Mouse (Mus musculus) stomach, embryonic 14.5 days (tissue): ENCODE measurements around the gene C1rl. TPM values are rescaled to one million over a fixed set of nuclear protein-coding genes. Genes with fewer than 3 reads are reported as not detected.
"Not testable (repeated sequence)": the region's sequence is repeated elsewhere in the genome, so short reads cannot be mapped to it uniquely, and the experiment has no call there.

ENCODE experiments used
- ATAC-seq: fragments of 200-750 bp; cut with Nextera tagmentation; 2 replicates; pipeline ENCODE4 v1.8.0; 2017; ENCODE audit warnings: low read depth, moderate TSS enrichment; ENCODE audit not compliant: insufficient number of reproducible peaks, insufficient read depth, low FRiP score
- H3K27ac ChIP-seq: fragments of 300-500 bp; sonication (generic); 2 replicates; pipeline ENCODE4 v1.5.1; 2014; ENCODE audit warnings: mild to moderate bottlenecking, low read length, moderate library complexity, mixed read lengths
- H3K27me3 ChIP-seq: fragments of 300-500 bp; sonication (generic); 2 replicates; pipeline ENCODE4 v1.6.1; 2014; ENCODE audit warnings: low read length, control low read depth, mixed read lengths; ENCODE audit not compliant: control insufficient read depth, insufficient read depth
- H3K36me3 ChIP-seq: fragments of 300-500 bp; sonication (generic); 2 replicates; pipeline ENCODE4 v1.6.1; 2014; ENCODE audit warnings: mild to moderate bottlenecking, control low read depth, low read length, moderate library complexity, mixed read lengths; ENCODE audit not compliant: control insufficient read depth, insufficient read depth
- H3K4me1 ChIP-seq: fragments of 300-500 bp; sonication (generic); 2 replicates; pipeline ENCODE4 v1.6.1; 2014; ENCODE audit warnings: low read length, control low read depth, mixed read lengths; ENCODE audit not compliant: control insufficient read depth, insufficient read depth
- H3K4me2 ChIP-seq: fragments of 300-500 bp; sonication (generic); replicated peaks from 2 replicates; pipeline ENCODE4 v1.6.1; 2014; ENCODE audit warnings: low read depth, low read length, control low read depth
- H3K4me3 ChIP-seq: fragments of 300-500 bp; sonication (generic); 2 replicates; pipeline ENCODE4 v1.5.1; 2014; ENCODE audit warnings: low read depth, low read length, control low read depth
- H3K9ac ChIP-seq: fragments of 300-500 bp; sonication (generic); replicated peaks from 2 replicates; pipeline ENCODE4 v1.6.1; 2014; ENCODE audit warnings: low read depth, mild to moderate bottlenecking, control low read depth, low read length, moderate library complexity, mixed read lengths
- H3K9me3 ChIP-seq: fragments of 300-500 bp; sonication (generic); 2 replicates; pipeline ENCODE4 v1.6.1; 2016; ENCODE audit warnings: low read depth, low read length, control low read depth; ENCODE audit not compliant: control insufficient read depth
- WGBS: fragments of 180-500 bp; shearing (Covaris S2); extraction: QIAGEN DNeasy Blood & Tissue Kit; methylation state at CpG from one replicate; pipeline ENCODE4 v1.1.7; 2014; 5-methylcytosine and 5-hydroxymethylcytosine counted together
- polyA plus RNA-seq: library from polyadenylated mRNA; unstranded; fragments of >200 nt; fragmentation: Nextera tagmentation; extraction: Ambion mirVana; gene quantifications from 2 replicates; pipeline ENCODE4 v1.2.1, GENCODE M21; 2014

Gene C1rl
- polyA plus RNA-seq, 1 experiment from 2014 or later: 0.68 TPM

- Histone ChIP-seq H3K4me2 (no peak overlapping the region), H3K9ac (no peak overlapping the region), H3K4me1 (no peaks in the 10 kb centered on the region), H3K4me3 (no peak overlapping the region), H3K36me3 (no peaks in the 10 kb centered on the region), H3K27ac (no peak overlapping the region), H3K9me3 (peaks cover 9% of the 10 kb centered on the region), H3K27me3 (no peaks in the 10 kb centered on the region)
- no peak for ATAC-seq
- WGBS: 87% methylated on average over 3 of the region's 3 CpGs
These were observed 56.2 kb downstream of the C1rl start for GRCm38 (mm10) chr6:124549023-124549550.

DNA sequence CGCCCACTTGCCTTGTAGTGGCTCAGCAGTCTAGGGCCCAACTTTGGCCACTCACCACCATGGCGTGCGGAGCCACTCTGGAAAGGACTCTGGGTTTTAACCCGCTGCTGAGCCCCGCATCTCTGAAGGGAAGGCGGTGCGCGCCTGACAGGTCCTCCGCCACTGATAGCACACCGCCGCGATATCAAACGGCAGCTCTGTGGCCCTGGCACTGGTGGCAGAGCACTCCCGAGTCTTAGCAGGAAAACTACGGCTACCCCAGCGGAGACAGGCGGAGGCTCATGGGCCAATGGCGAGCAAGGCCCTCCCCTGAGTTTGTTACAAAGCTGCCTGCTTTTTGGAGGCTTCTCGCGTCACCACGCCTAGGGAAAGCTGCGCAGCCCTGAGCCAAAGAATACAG, 59.9 kb downstream of the C1rl start:
- Histone ChIP-seq H3K36me3 (no peaks in the 10 kb centered on the region), H3K4me2 (no peak overlapping the region), H3K4me3 (no peak overlapping the region), H3K27ac (no peak overlapping the region), H3K27me3 (no peaks in the 10 kb centered on the region), H3K9ac (no peak overlapping the region), H3K9me3 (peaks cover 9% of the 10 kb centered on the region), H3K4me1 (no peaks in the 10 kb centered on the region)
- no peak for ATAC-seq
- 71% methylated on average over 22 of the region's 22 CpGs for WGBS

GRCm38 (mm10) chr6:124555956-124556355, 63.0 kb downstream of the C1rl start:
- H3K27ac ChIP-seq, ATAC-seq, H3K27me3 ChIP-seq, H3K9me3 ChIP-seq, H3K9ac ChIP-seq, H3K36me3 ChIP-seq, H3K4me3 ChIP-seq, H3K4me1 ChIP-seq, H3K4me2 ChIP-seq: not testable (repeated sequence)
- WGBS: 72% methylated on average over 2 of the region's 2 CpGs

Other genes with a start within 250 kb of the C1rl start
- 0.06 and 0.16 TPM in 2 replicates for gene Cd163, start 188.5 kb upstream of the C1rl start, polyA plus RNA-seq
- 32.1 and 32.3 TPM in 2 replicates for gene Pex5, start 78.0 kb upstream of the C1rl start, polyA plus RNA-seq
- 4.9 and 5.4 TPM in 2 replicates for gene Clstn3, start 28.3 kb upstream of the C1rl start, polyA plus RNA-seq
- gene C1ra, start 19.3 kb downstream of the C1rl start, polyA plus RNA-seq: 3.0 and 3.5 TPM in 2 replicates
- gene C1s1, start 49.2 kb downstream of the C1rl start, polyA plus RNA-seq: 2.0 and 2.9 TPM in 2 replicates
- gene C1rb, start 77.2 kb downstream of the C1rl start, polyA plus RNA-seq: not detected in 2 replicates
- gene C1s2, start 143.0 kb downstream of the C1rl start, polyA plus RNA-seq: not detected in 2 replicates
- 58.6 and 60.0 TPM in 2 replicates for gene Lpcat3, start 169.9 kb downstream of the C1rl start, polyA plus RNA-seq
- gene Emg1, start 219.1 kb downstream of the C1rl start, polyA plus RNA-seq: 201 and 205 TPM in 2 replicates
- gene Phb2, start 219.2 kb downstream of the C1rl start, polyA plus RNA-seq: 290 and 305 TPM in 2 replicates
- gene Ptpn6, start 245.6 kb downstream of the C1rl start, polyA plus RNA-seq: 13.7 and 15.3 TPM in 2 replicates
- 445 and 505 TPM in 2 replicates for gene Grcc10, start 248.3 kb downstream of the C1rl start, polyA plus RNA-seq